Mouse (Mus musculus) ES-Bruce4 (cell line): ENCODE results near the gene Pxylp1.
A peak's percentile ranks its signal among the peaks of the same experiment; 100 is the strongest.

Experiments used
- CTCF ChIP-seq: IDR thresholded peaks from one replicate; pipeline ENCODE4 v1.8.1; 2011; ENCODE audit warnings: low read depth, low read length
- EP300 ChIP-seq: IDR thresholded peaks from 2 replicates; pipeline ENCODE4 v1.6.1; 2011; ENCODE audit warnings: low read depth, low read length; ENCODE audit not compliant: insufficient read depth

DNA sequence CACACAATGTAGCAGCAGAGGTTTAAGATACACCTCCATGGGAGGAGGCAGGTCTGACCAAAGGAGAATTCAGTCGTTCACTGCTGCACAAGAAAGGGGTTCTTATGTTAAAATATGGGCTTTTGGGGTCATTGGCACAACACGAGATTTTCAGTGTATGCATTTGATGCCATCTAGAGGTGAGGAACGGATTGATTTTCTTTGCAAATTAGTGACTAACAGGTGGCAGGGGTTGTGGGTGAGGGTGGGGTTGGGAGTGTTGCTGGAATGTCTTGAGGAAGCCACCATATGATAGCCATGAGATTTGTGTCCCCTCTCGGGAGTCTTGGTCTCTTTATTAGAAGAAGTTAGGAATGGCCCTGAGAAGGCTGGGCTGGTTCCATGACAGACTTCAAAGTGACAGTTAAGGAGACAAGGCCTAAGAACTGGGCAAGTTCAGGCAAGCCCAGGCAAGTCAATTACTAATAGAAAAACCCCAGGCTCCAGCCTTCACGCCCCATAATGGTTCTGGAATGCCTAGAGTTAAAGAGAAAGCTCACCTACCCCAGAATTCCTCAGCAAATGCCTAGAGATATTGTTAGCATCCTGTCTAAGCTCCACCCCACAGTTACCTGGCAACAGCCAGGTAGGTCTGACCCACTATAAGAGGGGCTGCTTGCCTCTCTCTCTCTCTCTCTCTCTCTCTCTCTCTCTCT lies 92.2 kb downstream of the Pxylp1 start:
- TF ChIP-seq EP300, result peak; percentile 80
- no peak for TF ChIP-seq CTCF
